Mouse (Mus musculus) regulatory T cell (primary cell): Measurements from ENCODE around the gene Smarcb1.

Experiments
- in situ Hi-C: fragments of 300-600 bp; cut with MboI, MseI; formaldehyde crosslinking; loops from one replicate; pipeline ENCODE4 v1.15.1; 2025; ENCODE audit warnings: high pct_unique_total_duplicates

Gene Smarcb1

DNA sequence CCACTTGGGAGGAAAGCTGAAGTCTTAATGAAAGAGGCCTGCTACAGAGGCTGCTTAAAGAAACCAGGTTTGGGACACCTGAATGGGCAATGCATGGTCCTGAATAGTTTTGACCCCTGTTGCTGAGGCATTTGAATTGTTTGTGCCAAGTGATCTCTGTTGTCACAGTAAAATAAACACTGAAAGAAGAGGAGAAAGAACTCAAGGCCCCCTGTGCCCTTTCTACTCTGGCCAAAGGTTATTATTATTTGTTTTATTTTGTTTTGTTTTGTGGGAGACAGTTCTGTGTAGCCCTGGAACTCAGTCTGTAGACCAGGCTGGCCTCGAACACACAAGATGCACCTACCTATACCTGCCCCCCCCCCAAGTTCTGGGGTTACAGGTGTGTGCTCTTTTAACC, 13.6 kb upstream of the Smarcb1 start:
- in situ Hi-C loops = no loop called here

GRCm38 (mm10) chr10:75932891-75933290, 11.5 kb upstream of the Smarcb1 start, which contains the start of gene Chchd10:
Gene Chchd10 (plus strand): TSS chr10:75933130.
- in situ Hi-C loops = no loop called here

DNA sequence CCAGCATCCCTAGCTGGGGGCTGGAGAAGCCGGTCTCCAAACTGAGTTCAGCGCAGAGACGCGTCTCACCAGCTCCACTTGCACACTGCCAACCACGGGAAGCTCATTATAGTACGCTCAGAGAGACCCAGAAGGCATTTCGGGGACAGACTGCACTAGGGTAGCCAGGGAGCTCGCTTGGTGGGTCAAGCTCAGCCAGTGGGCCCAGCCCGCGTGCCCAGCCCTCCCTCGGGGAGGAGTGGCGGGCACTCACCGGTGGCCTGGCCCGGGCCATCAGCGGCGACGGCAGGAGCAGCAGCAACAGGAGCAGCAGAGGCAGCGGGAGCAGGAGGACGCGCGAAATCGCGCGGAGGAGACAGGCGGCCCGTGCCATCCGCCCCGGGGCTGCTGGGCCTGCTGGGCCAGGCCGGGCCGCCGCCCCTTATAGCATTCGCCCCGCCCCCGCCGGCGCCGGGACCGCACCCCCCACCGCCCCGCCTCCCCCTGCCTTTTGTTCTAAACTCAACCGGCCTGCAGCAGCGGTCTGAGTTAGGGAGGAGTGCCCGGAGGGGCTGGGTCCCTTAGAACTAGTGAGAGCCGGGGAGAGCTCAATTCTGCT, 10.8 kb upstream of the Smarcb1 start:
- in situ Hi-C loops = no loop called here

- in situ Hi-C loops = no loop called here
Measured at GRCm38 (mm10) chr10:75931311-75931710, 9.9 kb upstream of the Smarcb1 start.

- in situ Hi-C loops = no loop called here
Measured at GRCm38 (mm10) chr10:75930304-75930703, 8.9 kb upstream of the Smarcb1 start.

GRCm38 (mm10) chr10:75926396-75926795, 5.0 kb upstream of the Smarcb1 start:
- in situ Hi-C loops = no loop called here

- in situ Hi-C loops = no loop called here
Measured at GRCm38 (mm10) chr10:75924324-75924723, 2.9 kb upstream of the Smarcb1 start.

DNA sequence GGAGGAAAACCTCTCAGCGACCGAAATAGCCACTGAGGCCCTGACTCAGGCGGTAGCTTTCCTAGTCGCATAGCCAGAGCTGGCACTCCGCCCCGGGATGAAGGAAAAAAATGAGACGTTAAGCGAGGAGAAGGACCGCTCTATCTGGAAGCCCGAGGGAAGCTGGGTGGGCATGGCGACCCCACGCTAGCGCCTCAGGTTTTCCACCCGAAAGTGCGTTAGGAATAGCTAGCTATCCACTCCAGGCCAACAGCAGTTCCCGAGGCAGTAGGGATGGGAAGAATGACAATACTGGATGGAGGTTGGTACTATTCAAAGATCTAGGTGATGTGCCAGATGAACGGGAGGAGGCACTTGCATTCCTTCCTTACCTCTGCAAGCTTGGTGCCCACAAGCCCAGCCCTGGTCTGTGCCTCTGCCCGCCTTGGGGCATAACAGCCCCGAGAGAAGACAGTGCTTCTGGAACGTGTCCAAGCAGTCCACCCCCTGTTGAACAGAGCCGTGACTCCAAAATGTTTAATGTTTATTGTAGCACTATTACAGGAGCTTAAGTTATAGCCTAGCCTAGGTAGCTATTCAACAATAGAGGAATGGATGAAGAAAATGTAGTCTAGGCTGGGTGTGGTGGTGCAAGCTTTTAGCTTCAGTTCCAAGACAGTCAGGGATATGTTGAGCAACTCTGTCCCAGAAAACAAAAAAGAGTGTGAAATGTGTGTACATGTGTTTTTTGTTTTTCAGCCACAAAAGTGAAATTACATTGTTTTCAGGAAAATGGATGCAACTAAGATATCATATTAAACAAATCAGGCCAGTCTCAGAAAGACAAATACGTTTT, 526 bp upstream of the Smarcb1 start:
- in situ Hi-C loops = no loop called here

GRCm38 (mm10) chr10:75919026-75919425, 2.4 kb downstream of the Smarcb1 start:
- in situ Hi-C loops = no loop called here

- in situ Hi-C loops = no loop called here
Measured at GRCm38 (mm10) chr10:75916840-75917239, 4.6 kb downstream of the Smarcb1 start.

DNA sequence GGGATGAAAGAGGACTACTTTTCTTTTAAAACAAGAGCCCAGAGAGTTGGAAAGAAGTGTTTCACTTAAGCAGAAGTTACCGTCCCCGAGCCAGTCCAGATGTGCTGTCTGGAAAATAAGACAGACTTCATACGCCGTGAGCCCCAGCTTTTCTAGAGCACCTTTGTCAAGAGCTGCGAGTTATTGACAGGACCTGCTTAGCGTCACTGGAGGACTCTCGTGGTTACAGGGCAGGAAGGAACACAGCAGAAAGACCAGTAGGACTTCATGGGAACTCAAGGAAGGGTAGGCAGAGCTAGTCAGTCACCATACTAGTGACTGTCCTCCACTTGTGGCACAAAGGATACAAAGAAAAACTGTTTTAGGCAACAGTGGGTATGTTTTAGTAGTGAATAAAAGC, 5.9 kb downstream of the Smarcb1 start:
- in situ Hi-C loops = no loop called here

DNA sequence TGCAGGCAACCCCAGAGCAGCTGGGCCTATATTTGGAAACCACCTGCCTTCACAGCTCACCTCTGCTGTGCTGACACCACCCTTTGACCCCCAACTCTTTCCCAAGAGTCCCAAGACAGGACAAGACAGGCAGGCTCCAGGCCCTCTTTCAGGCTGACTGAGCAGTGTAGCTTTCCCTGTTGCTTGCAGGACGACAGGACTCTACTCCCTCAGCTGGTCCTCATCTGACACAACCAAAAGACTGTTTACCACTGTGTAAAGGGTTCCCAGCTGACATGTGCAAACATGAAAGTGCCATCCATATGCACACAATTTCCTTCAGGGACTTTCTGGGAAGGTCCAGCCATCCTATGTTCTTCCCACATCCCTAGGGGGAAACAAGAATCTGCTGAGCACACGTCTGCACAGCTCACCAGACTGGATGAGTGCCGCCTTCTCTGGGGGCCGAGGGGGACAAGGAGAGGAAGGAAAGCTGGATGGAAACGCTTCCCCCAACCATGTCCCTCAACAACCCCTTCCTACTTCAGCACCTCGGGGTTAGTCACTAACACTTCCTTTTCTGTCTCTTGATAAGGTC, 8.3 kb downstream of the Smarcb1 start:
- in situ Hi-C loops = no loop called here

GRCm38 (mm10) chr10:75910698-75911097, 10.7 kb downstream of the Smarcb1 start:
- in situ Hi-C loops = no loop called here

DNA sequence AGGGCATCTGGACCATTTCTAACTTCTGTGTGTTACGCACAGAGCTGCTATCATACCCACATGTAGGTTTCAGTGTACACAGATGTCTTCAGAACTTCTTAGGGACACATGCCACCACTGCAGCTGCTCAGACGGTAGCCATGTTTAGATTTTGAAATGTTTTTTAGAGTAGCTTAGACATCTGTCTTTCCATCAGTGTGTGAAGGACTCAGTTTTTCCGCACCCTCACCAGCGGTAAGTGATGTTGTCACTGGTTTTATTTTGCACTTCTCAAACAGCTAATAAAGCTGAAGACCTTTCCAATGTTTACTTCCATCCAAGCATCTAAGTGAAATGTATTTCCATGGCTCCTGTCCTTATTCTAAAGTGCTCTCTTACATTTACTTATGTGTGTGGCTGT, 14.5 kb downstream of the Smarcb1 start:
- in situ Hi-C loops = no loop called here

DNA sequence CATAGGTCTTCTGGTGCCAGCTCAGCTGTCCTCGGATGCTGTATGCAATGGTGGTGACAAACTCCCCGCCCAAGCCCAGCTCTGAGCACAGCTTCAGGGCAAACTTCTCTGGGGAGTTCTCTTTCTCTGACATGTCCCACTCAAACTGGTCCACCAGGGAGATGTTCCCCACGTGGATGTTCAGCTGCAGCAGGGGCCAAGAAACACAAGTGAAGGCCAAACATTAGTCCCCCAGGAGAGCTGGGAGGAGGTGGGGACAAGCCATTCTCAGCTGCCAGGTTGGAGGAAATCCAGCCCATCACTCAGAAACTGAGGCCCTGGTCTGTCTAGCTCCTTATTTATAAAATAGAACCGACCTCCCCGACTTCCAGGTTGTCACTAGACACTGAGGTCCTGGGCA, 17.0 kb downstream of the Smarcb1 start:
- in situ Hi-C loops = no loop called here

GRCm38 (mm10) chr10:75898846-75899245, 22.6 kb downstream of the Smarcb1 start:
- in situ Hi-C loops = no loop called here

- in situ Hi-C loops = no loop called here
Measured at GRCm38 (mm10) chr10:75898039-75898564, 23.3 kb downstream of the Smarcb1 start.

GRCm38 (mm10) chr10:75897373-75897772, 24.0 kb downstream of the Smarcb1 start:
- in situ Hi-C loops = no loop called here

DNA sequence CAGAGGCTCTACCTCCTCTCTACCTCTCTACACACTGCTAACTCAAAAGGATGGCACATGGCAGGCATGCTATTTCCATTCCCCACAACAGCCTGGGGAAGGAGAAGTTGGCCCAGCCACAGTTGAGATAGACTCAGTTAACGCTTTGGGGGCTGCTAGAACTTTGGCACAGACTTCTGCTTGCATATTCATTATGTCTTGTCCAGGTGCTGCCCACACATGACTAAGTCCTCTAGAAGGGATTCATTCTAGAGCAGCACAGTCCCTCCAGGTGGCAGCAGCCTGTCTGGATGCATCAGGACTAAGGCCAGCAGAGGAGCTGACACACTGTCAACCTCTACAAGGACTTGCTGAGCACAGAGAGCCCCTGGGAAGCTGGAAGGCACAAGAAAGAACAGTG, 25.2 kb downstream of the Smarcb1 start:
- in situ Hi-C loops = no loop called here

DNA sequence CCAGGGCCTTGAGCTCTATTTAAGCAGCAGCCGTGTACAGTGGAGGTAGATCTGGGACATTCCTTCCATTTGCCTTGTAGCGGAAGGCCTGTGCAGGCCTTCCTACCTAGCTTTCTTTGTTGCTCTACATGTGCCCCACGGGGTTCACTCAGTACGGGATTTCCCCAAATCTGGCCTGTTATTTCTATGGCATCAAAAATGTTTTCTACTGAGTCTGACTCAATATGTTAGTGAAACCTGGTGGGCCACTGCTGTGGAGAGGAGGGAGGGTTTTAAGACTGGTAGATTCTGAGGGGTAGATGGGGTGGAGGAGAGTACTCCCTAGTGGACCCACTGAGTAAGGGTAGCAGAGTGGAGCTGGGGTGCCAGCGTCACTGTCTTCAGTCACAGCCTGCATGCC, 25.7 kb downstream of the Smarcb1 start:
- in situ Hi-C loops = no loop called here

GRCm38 (mm10) chr10:75894601-75895000, 26.8 kb downstream of the Smarcb1 start:
- in situ Hi-C loops = no loop called here

DNA sequence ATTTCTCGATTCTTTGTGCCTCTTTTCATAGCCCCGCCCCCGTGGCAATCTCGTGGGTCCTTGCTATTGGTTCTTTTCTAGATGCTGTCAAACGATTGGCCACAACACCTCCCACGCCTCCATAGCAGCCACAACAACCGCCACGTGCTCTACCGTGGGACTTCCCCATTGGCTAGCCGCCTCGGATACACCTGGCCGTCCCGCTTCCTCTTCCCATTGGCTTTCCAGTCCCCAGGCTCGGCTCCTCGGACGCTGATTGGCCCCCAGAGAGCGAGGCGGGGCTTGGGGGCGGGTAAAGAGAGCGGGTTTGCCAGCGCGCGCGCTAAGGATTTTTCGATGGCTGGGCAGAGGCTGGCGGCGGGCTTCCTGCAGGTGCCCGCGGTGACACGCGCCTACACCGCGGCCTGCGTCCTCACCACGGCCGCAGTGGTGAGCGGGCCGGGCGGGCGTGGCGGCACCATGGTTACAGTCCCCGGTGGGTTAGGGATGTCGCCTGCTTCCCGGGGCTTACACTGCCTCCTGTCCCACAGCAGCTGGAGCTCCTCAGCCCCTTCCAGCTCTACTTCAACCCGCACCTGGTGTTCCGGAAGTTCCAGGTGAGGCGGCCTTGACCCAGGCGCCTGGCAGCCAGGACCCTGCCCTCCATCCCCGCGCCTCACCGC, 28.2 kb downstream of the Smarcb1 start, which contains the start of gene Derl3:
Gene Derl3 (plus strand): TSS at position 325 of the 662 bp plus-strand sequence.
- in situ Hi-C loops = no loop called here
